Mouse (Mus musculus): Measurements from ENCODE around the gene Kat8. TPM values are rescaled to one million over a fixed set of nuclear protein-coding genes. Genes with fewer than 3 reads are reported as not detected.

Gene Kat8
- polyA plus RNA-seq, 1 experiment from 2014 or later, result 42.1 TPM

- DNase-seq (ENCODE audit: low spot score) (peak; percentile 94), ATAC-seq (ENCODE audit: low FRiP score) (peak; percentile 61)
- Histone ChIP-seq H3K4me3 (replicated peaks; ENCODE audit: low read length) (peak within 1 kb of the TSS; percentile 89), H3K36me3 (replicated peaks; ENCODE audit: control insufficient read depth, insufficient read depth) (peaks cover 51% of the 10 kb centered on the region), H3K9me3 (ENCODE audit: control insufficient read depth, low read length) (no peaks in the 10 kb centered on the region), H3K27me3 (ENCODE audit: control insufficient read depth, insufficient read depth, low read length) (no peaks in the 10 kb centered on the region), H3K4me2 (replicated peaks) (peak within 1 kb of the TSS; percentile 94), H3K27ac (peak within 1 kb of the TSS; percentile 98), H3K9ac (peak within 1 kb of the TSS; percentile 78), H3K4me1 (replicated peaks; ENCODE audit: control insufficient read depth, insufficient read depth, low read length) (peaks cover 28% of the 10 kb centered on the region)
- WGBS, result under 1% methylated on average over 60 of the region's 60 CpGs
Measured at GRCm38 (mm10) chr7:127876467-127877348, 35.6 kb upstream of the Kat8 start, which contains the start of gene Zfp668. Gene Zfp668, minus strand, starts transcription at chr7:127876828.

GRCm38 (mm10) chr7:127879301-127879700 lies 33.0 kb upstream of the Kat8 start:
- Histone ChIP-seq H3K9ac (no peak overlapping the region), H3K4me3 (replicated peaks; ENCODE audit: low read length) (no peak overlapping the region), H3K36me3 (replicated peaks; ENCODE audit: control insufficient read depth, insufficient read depth) (peaks cover 66% of the 10 kb centered on the region), H3K4me2 (replicated peaks) (no peak overlapping the region), H3K27me3 (ENCODE audit: control insufficient read depth, insufficient read depth, low read length) (no peaks in the 10 kb centered on the region), H3K27ac (no peak overlapping the region), H3K4me1 (replicated peaks; ENCODE audit: control insufficient read depth, insufficient read depth, low read length) (peaks cover 18% of the 10 kb centered on the region), H3K9me3 (ENCODE audit: control insufficient read depth, low read length) (no peaks in the 10 kb centered on the region)
- 98% methylated on average over 9 of the region's 9 CpGs for whole genome bisulfite sequencing
- ATAC-seq (ENCODE audit: low FRiP score) (no peak), DNase-seq (ENCODE audit: low spot score) (no peak)

- no peak for ATAC-seq (ENCODE audit: low FRiP score)
- WGBS, result 87% methylated on average over 12 of the region's 12 CpGs
Measured at GRCm38 (mm10) chr7:127880431-127880830, 31.9 kb upstream of the Kat8 start.

GRCm38 (mm10) chr7:127885951-127886350 lies 26.4 kb upstream of the Kat8 start:
- 79% methylated on average over 6 of the region's 6 CpGs for WGBS
- Histone ChIP-seq H3K9me3 (ENCODE audit: control insufficient read depth, low read length) (no peaks in the 10 kb centered on the region), H3K4me2 (replicated peaks) (no peak overlapping the region), H3K36me3 (replicated peaks; ENCODE audit: control insufficient read depth, insufficient read depth) (peaks cover 93% of the 10 kb centered on the region), H3K27ac (no peak overlapping the region), H3K4me1 (replicated peaks; ENCODE audit: control insufficient read depth, insufficient read depth, low read length) (peaks cover 6% of the 10 kb centered on the region; the same call in 1 of the 2 replicates), H3K9ac (no peak overlapping the region), H3K4me3 (replicated peaks; ENCODE audit: low read length) (no peak overlapping the region), H3K27me3 (ENCODE audit: control insufficient read depth, insufficient read depth, low read length) (no peaks in the 10 kb centered on the region)
- DNase-seq (ENCODE audit: low spot score) (no peak), ATAC-seq (ENCODE audit: low FRiP score) (no peak)

More at GRCm38 (mm10) chr7:127880431-127880830, 31.9 kb upstream of the Kat8 start:
- no peak overlapping the region for H3K4me2 ChIP-seq (replicated peaks)
- peaks cover 14% of the 10 kb centered on the region for H3K4me1 ChIP-seq (replicated peaks; ENCODE audit: control insufficient read depth, insufficient read depth, low read length)
- no peak overlapping the region for H3K4me3 ChIP-seq (replicated peaks; ENCODE audit: low read length)
- H3K27ac ChIP-seq, result no peak overlapping the region
- H3K36me3 ChIP-seq (replicated peaks; ENCODE audit: control insufficient read depth, insufficient read depth), result peaks cover 78% of the 10 kb centered on the region
- no peaks in the 10 kb centered on the region for H3K27me3 ChIP-seq (ENCODE audit: control insufficient read depth, insufficient read depth, low read length)
- H3K9me3 ChIP-seq (ENCODE audit: control insufficient read depth, low read length), result no peaks in the 10 kb centered on the region
- DNase-seq (ENCODE audit: low spot score), result no peak
- no peak overlapping the region for H3K9ac ChIP-seq

GRCm38 (mm10) chr7:127886551-127886950 lies 25.8 kb upstream of the Kat8 start:
- Histone ChIP-seq H3K27ac (no peak overlapping the region), H3K9ac (no peak overlapping the region), H3K9me3 (ENCODE audit: control insufficient read depth, low read length) (no peaks in the 10 kb centered on the region), H3K4me1 (replicated peaks; ENCODE audit: control insufficient read depth, insufficient read depth, low read length) (peaks cover 6% of the 10 kb centered on the region; the same call in 1 of the 2 replicates), H3K36me3 (replicated peaks; ENCODE audit: control insufficient read depth, insufficient read depth) (peaks cover 92% of the 10 kb centered on the region), H3K4me3 (replicated peaks; ENCODE audit: low read length) (no peak overlapping the region), H3K27me3 (ENCODE audit: control insufficient read depth, insufficient read depth, low read length) (no peaks in the 10 kb centered on the region), H3K4me2 (replicated peaks) (no peak overlapping the region)
- no peak for DNase-seq (ENCODE audit: low spot score)
- ATAC-seq (ENCODE audit: low FRiP score), result no peak
- WGBS, result 94% methylated on average over 6 of the region's 6 CpGs

GRCm38 (mm10) chr7:127887191-127887590 lies 25.1 kb upstream of the Kat8 start:
- Histone ChIP-seq H3K27me3 (ENCODE audit: control insufficient read depth, insufficient read depth, low read length) (no peaks in the 10 kb centered on the region), H3K9me3 (ENCODE audit: control insufficient read depth, low read length) (no peaks in the 10 kb centered on the region), H3K36me3 (replicated peaks; ENCODE audit: control insufficient read depth, insufficient read depth) (peaks cover 86% of the 10 kb centered on the region), H3K9ac (no peak overlapping the region), H3K4me3 (replicated peaks; ENCODE audit: low read length) (no peak overlapping the region), H3K4me2 (replicated peaks) (no peak overlapping the region), H3K27ac (no peak overlapping the region), H3K4me1 (replicated peaks; ENCODE audit: control insufficient read depth, insufficient read depth, low read length) (peaks cover 6% of the 10 kb centered on the region; the same call in 1 of the 2 replicates)
- ATAC-seq (ENCODE audit: low FRiP score), result no peak
- no peak for DNase-seq (ENCODE audit: low spot score)
- WGBS, result 83% methylated on average over 8 of the region's 8 CpGs

- Histone ChIP-seq H3K9ac (no peak overlapping the region), H3K27ac (no peak overlapping the region), H3K4me1 (replicated peaks; ENCODE audit: control insufficient read depth, insufficient read depth, low read length) (peaks cover 6% of the 10 kb centered on the region; the same call in 1 of the 2 replicates), H3K9me3 (ENCODE audit: control insufficient read depth, low read length) (no peaks in the 10 kb centered on the region), H3K36me3 (replicated peaks; ENCODE audit: control insufficient read depth, insufficient read depth) (peaks cover 86% of the 10 kb centered on the region), H3K4me2 (replicated peaks) (no peak overlapping the region), H3K27me3 (ENCODE audit: control insufficient read depth, insufficient read depth, low read length) (no peaks in the 10 kb centered on the region), H3K4me3 (replicated peaks; ENCODE audit: low read length) (no peak overlapping the region)
- 82% methylated on average over 3 of the region's 3 CpGs for WGBS
- DNase-seq (ENCODE audit: low spot score) (no peak), ATAC-seq (ENCODE audit: low FRiP score) (no peak)
Measured at GRCm38 (mm10) chr7:127887781-127888180, 24.5 kb upstream of the Kat8 start.

GRCm38 (mm10) chr7:127888821-127889220 lies 23.5 kb upstream of the Kat8 start:
- 71% methylated on average over 3 of the region's 3 CpGs for WGBS
- no peaks in the 10 kb centered on the region for H3K9me3 ChIP-seq (ENCODE audit: control insufficient read depth, low read length)
- peaks cover 85% of the 10 kb centered on the region for H3K36me3 ChIP-seq (replicated peaks; ENCODE audit: control insufficient read depth, insufficient read depth)
- no peak overlapping the region for H3K4me2 ChIP-seq (replicated peaks)
- H3K9ac ChIP-seq, result no peak overlapping the region; the same call in 1 of the 2 replicates
- no peaks in the 10 kb centered on the region for H3K27me3 ChIP-seq (ENCODE audit: control insufficient read depth, insufficient read depth, low read length)
- peaks cover 5% of the 10 kb centered on the region; the same call in 1 of the 2 replicates for H3K4me1 ChIP-seq (replicated peaks; ENCODE audit: control insufficient read depth, insufficient read depth, low read length)
- H3K4me3 ChIP-seq (replicated peaks; ENCODE audit: low read length), result no peak overlapping the region
- DNase-seq (ENCODE audit: low spot score) (no peak), ATAC-seq (ENCODE audit: low FRiP score) (no peak)
- no peak overlapping the region for H3K27ac ChIP-seq

GRCm38 (mm10) chr7:127890798-127891197 lies 21.5 kb upstream of the Kat8 start, which contains the start of gene Prss53:
Gene Prss53, minus strand, starts transcription at chr7:127890970.
- 30% methylated on average over 4 of the region's 4 CpGs for WGBS

More at GRCm38 (mm10) chr7:127890798-127891197, 21.5 kb upstream of the Kat8 start, which contains the start of gene Prss53:
- no peak within 1 kb of the TSS for H3K27ac ChIP-seq
- H3K4me3 ChIP-seq (replicated peaks; ENCODE audit: low read length), result no peak within 1 kb of the TSS
- no peak within 1 kb of the TSS for H3K9ac ChIP-seq
- ATAC-seq (ENCODE audit: low FRiP score), result no peak
- peaks cover 66% of the 10 kb centered on the region for H3K36me3 ChIP-seq (replicated peaks; ENCODE audit: control insufficient read depth, insufficient read depth)
- peaks cover 9% of the 10 kb centered on the region for H3K4me1 ChIP-seq (replicated peaks; ENCODE audit: control insufficient read depth, insufficient read depth, low read length)
- no peaks in the 10 kb centered on the region for H3K27me3 ChIP-seq (ENCODE audit: control insufficient read depth, insufficient read depth, low read length)
- H3K4me2 ChIP-seq (replicated peaks), result no peak within 1 kb of the TSS
- no peak for DNase-seq (ENCODE audit: low spot score)
- no peaks in the 10 kb centered on the region for H3K9me3 ChIP-seq (ENCODE audit: control insufficient read depth, low read length)

All from hindbrain, embryonic 14.5 days (tissue).